Mouse (Mus musculus) left cerebral cortex, adult 8-10 months (tissue): ENCODE data around the gene Frs3. TPM values are rescaled to one million over a fixed set of nuclear protein-coding genes. Genes with fewer than 3 reads are reported as not detected.
A peak's percentile ranks its signal among the peaks of the same experiment; 100 is the strongest.

Experiments used
- DNase-seq, 2 experiments: peaks; one replicate each; pipeline ENCODE4 v3.0.0; 2022; ENCODE audit warnings: low spot score in 2 of 2
- total RNA-seq, 4 experiments: library from RNA; stranded (reverse); gene quantifications; 2 replicates each; pipeline ENCODE4 v1.2.4; 2022

Frs3 gene
- total RNA-seq, 4 experiments from 2014 or later = 27.3 to 37.3 (median 33.4) TPM

DNA sequence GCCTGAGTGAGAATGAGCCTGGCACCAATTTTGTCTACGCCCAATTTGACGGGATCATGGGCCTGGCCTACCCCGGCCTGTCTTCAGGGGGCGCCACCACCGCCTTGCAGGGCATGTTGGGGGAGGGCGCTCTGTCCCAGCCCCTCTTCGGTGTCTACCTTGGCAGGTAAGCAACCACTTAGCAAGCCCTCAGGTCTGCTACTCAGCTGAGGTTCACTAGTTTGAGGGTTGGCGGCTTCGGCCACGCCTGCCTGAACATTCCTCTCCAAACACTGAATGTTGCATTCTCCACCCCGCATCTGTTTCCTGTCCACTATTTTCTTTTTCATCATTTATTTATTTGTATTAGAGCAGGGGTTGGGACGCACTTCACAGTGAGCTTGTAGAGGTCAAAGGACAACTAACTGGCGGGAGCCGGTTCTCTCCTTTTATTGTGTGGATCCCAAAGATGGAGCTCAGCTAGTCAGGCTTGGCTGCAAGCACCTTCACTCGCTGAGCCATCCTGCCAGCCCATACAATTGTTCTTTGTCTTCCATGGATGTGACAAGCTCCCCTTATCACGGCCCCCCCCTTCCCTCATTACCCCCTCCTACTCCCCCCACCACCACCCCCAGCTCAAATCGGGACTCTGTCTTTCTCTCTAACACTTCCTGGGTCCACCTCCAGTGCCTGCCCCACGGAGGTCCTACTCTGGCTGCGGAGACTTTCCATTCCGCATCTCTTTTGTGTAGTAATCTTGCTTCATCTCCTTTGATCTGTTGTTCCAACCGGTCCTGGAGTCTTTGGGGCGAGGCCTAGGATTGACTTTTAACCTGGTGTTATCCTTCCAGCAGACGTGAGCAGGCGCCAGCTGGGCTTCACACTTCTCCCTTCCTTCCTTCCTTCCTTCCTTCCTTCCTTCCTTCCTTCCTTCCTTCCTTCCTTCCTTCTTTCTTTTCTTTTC, 42.1 kb downstream of the Frs3 start:
- DNase-seq = no peak

DNA sequence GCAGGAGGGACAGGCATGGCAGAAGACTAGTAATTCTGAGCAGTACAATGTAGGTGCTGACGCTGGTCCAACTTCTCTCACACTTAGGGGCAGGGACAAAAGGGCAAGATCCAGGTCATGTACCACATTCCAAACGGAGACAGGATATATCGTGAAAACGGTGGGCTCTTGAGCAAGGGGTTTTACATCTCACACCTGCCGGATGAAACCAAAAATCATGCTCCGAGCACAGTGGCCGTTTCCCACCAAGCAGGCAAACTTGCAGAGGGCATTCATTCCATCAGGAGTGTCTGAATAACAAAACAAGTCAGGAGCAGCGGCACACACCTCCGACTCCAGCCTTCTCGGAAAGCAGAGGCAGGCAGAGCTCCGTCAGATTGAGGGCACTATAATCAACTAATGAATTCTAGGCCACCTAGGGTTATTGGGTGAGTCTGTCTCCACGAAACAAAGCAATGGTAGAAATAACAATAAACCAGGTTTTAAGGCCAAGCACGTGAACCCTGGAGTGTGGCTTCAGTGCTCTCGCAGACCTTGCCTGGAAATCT, 46.8 kb downstream of the Frs3 start:
- DNase-seq = no peak

DNA sequence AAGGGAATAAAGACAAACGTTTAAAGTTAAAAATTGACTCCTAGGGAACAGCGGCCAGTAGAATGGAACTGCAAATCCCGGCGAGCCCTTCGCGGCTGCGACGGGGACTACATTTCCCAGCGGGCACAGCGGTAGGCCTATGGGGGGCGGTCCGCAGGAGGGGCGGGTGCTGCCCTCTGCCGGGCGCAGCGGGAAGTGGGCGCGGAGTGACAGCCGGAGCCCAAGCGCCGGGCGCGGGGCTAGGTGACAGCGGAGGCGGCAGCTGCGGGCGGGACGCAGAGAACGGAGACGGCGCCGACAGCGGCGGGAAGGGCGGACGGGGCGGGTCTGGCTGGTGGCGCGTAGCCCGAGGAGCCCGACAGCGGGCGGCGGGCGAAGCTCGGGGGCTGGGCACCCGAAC, 48.0 kb downstream of the Frs3 start, which contains the start of gene Tfeb:
TSS of gene Tfeb (plus strand) at position 175 of the 400 bp plus-strand sequence.
- peak; percentile 89 to 95 for DNase-seq

DNA sequence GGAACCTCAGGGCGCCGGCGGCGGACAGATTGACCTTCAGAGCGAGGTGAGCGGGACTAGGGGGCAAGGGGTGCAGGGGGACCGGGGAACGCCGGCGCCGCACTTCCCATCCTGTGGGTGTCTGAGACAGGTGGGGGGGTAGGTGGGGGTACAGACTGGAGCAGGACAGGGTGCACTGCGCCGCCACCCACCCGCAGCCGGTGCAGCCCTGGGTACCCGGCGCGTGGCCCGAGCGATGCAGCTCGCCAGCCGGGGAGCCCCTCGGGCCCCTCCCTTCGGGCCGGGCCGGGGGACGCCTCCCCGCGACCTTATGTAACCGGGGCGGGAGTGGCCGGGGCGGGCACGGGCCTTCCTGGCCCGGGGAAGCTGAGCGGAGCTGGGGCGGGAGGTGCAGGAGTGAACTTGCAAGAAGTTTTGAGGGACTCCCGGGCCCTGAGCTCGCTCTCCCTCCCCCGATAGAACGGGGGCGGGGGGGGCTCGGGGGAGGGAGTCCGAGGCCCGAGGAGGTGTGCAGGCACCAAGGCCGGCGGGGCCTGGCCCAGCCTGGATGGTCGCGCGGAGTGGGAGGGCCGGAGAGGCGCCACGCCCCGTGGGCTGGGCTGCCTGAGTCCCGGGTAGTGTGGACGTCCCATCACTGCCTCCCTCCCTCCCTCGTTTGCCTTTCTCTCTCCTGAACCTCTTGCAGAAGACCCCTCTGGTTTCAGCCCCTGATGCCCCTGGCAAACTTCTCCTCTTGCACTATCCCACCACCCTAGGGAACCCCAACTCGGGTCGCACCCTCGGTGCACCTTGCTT, 48.6 kb downstream of the Frs3 start:
- DNase-seq = peak; percentile 34 to 84

DNA sequence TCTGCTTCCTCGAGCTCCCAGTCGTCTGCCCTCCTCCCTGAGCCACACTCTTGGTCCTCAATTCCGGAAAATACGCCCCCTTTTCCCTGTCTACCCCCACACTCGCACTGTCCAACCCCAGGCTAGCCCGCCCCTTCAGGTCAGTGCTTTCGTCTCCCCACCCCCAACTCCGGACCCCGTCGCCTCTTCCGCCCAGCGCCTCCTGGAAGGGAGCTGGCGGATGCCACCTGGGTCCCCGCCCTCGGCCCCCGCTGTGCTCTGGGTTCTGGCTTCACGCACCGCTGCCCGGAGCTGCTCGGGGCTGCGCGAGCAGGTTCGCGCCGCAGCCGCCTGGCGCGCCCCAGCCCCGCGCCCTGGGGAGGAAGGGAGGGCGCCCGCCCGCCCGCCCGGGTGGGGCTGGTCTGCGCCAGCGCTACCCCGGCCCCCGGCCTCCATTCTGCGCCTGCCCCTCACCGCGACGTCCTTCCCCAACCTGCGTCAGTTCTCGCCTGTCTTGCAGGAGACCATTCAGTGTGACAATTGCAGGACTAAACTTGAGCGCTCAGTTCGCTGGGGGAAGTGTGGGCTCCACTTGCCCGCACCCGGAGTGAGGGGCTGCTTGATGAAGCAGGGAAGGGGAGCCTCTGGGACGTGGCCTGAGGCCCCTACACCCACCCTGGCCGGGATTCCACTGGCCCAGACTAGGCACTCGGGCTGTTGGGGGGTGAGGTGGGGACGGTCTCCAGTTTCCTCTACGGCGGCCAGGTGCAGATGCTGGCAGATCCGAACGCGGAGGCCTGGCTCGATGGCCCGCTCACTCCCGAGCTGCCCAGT, 49.4 kb downstream of the Frs3 start:
- no peak for DNase-seq

DNA sequence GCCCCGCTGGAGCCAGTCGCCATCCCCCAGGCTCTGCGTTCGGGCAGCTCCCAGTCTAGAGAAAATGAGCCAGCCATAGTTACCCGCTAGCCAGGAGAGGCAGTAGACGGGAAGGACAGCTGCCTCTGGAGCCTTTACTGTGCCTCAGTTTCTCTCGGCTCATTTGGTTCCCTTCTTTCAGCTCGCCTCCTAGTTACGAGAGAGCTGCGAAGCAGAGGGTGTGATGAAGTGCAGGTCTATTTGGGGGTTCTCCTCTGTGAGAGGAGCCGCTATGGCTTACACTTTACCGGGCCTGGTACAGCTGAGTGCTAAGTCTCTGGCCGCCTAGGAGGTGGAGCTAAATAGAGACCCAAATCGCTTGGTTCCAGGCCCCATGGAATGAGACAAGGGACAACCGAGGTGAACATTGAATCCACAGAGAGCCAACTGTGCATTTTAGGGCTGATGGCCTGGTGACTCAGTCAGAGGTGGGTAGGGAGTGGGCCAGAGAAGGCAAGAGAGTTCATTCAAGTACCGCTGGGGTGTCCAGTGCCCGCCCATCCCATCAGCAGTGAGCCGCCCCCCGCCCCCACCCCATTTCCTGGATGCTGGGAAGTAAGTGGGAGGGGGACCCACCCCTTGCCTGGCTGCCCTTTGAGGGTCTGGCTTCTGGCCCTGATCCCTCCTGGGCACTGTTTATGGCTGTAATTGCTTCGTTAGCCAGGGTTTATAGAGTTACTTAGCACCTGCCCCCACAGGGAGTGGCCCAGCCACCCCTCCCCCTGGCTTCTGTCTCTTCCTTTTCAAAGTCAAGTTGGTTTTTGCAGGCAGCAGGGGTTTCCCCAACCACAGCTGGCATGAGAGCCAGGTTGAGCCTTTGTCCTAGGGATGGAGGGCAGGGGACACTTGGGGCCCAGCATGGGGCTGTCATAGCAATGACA, 50.3 kb downstream of the Frs3 start:
- DNase-seq = no peak

DNA sequence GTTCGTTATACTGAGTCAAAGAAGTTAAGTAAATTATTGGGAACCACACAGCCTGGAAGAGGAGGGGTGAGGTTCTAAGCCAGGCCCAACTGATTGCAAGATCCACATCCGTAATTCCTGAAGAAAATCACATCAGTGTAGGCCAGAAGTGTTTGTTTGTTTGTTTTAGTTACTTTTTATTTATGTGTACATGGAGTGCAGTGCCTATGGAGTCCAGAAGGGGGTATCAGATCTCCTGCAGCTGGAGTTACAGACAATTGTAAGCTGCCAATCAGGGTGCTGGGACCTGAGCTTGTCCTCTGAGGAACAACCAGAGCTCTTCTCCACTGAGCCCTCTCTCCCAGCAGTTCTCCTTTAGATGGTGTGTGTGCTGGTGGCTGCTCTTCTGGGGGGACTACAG, 51.4 kb downstream of the Frs3 start:
- no peak for DNase-seq

DNA sequence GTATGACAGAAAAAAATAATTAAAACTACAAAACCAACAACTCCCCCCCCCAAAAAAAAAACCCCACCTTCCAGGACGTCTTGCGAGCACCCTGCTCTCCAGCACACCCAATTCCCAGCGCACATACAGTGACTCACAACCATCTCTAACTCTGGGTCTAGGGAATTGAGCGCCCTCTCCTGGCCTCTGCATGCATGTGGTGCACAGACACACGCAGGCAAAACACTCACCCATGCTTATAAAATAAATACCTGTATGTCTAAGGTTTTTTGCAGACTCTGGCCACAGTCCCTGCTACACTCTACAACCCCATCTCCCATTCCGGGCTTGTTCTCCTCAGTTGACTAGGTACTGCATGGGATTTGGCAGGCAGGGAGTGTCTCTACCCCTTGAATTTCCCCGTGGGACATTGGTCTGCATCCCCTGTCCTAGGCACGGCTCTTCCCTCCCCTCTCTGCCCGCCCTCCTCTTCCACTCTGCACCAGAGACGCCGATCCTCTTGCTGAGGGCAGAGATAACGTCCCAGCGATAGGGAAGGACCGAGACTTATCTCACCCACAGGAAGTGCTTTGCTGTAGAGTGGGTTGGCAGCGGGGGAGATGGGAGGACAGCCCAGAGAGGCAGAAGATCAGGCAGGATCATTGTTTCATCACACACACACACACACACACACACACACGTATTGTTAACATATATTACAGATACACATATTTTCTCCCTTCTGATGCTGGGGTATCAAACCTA, 54.3 kb downstream of the Frs3 start:
- no peak for DNase-seq

DNA sequence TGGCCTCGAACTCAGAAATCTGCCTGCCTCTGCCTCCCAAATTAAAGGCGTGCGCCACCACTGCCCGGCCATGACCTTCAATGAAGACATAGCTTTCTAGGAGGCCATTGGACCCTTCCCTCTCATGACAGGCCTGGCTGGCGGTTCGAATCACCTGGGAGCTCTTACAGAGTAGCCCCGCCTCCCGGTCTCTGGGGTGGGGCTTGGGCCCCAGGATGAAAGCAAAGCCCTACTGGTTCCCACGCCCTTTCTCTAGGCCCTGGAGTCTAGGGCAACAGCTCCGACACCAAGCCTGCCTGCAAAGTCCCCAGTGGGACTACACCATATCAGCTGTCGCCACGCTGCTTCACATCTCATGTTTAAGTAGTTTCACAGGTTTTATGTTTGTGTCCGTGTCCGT, 55.3 kb downstream of the Frs3 start:
- DNase-seq = no peak

DNA sequence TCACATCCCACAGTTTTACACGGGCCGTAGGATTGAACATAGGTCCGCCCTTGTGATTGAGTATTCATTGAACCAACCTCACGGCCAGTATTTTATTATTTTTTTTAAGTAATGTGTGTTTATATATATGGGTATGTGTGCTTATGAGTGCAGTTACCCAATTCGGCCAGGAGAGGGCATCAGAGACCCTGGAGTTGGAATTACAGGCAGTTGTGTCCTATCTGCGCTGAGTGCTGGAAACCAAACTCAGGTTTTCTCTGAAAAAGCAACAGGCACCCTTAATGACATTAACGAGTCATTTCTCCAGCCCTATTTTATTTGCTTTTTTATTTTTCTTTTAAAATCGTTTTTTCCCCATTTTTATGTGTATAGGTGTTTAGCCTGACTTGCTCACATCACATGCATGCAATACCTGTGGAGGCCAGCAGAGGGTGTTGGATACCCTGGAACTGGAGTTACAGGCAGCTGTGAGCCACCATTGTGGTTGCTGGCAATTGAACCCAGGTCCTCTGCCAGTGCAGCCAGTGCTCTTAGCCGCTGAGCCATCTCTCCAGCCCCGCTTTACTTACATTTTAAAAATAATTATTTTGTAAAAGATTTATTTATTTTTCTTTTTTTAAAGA, 56.0 kb downstream of the Frs3 start:
- DNase-seq = no peak

DNA sequence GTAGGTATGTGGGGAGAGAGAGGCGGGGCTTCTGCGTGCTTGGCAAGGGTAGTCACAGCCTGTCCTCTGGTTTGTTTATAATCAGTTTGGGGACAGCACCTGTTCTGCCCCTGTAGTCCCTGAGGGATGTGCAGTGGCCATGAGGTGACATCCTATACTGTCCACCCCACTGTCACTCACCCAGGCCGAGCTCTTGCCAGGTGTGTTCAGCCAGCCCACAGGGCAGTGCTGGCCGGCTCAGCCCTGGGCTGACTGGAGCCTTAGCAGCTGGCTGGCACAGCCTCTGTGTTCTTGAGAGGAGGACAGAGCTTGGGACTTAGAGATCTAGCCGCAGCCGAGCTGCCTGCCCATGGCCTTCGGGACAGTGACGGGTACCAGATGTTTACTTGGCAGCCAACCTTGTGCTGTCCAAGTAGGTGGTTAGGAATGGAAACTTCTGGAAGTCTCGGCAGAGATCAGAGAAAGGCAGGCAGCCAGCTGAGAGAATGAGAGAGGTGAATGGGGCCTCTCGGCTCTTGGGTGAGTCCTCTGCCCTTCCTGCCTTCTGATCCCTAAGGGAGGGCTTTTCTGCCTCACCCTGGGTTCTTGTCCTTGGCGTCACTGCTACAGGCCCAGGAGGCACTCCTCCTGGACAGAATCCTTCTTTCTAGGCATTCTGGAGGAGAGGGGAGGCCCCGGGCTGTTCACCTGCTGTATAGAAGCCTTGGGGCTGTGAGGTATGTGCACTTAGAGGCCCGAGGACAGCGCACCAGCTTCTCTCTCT, 60.1 kb downstream of the Frs3 start:
- DNase-seq = no peak

DNA sequence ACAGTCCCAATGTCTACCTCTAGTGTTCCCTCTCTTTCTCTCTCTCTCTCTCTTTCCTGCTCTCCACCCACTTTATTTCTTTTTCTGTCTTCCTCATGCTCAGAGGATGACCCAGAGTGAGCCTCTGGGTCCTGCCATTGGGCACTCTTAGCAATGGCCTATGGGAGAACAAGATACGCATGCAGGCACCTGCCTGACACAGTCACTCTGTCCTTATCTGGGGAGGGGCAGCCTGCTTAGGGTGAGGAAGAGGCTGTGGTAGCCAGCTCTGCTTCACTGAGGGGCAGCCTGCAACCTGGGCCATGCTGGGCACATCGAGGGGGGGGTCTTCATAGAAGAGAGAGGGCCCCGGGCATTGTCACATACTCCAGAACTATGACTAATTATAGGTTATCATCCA, 60.8 kb downstream of the Frs3 start:
- DNase-seq = no peak

DNA sequence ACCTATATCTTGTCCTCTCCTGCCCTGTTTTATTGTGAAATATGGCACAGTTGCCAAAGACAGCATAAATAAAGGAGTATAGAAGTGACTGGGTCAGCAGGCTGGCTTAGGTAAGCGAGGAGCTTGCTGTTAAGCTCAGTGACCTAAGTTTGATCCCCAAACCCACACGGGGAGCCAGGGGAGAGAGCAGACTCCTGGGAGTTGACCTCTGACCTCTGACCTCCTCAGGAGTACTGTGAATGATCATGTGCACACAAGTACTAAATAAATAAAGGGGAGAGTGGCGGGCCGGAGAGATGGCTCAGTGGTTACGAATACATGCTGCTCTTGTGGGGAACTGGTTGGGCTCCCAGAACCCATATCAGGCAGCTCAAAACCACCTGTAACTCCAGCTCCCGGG, 61.3 kb downstream of the Frs3 start:
- no peak for DNase-seq

DNA sequence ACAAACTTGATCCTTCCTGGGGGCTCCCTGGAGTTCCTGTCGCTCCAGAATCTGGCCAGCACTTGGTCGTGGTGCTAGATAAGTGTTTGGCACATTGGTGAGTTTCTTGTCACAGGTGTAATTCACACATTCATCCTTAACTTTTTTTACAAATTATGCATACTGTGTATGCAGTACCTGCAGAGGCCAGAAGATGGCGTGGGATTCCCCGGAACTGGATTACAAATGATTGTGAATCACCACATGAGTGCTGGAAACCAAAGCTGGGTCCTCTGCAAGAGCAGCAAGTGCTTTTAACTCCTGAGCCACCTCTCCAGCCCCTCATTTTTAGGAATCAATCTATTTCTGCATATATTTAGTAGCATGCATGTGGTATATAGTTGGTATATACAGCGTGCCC, 63.0 kb downstream of the Frs3 start:
- DNase-seq = no peak

DNA sequence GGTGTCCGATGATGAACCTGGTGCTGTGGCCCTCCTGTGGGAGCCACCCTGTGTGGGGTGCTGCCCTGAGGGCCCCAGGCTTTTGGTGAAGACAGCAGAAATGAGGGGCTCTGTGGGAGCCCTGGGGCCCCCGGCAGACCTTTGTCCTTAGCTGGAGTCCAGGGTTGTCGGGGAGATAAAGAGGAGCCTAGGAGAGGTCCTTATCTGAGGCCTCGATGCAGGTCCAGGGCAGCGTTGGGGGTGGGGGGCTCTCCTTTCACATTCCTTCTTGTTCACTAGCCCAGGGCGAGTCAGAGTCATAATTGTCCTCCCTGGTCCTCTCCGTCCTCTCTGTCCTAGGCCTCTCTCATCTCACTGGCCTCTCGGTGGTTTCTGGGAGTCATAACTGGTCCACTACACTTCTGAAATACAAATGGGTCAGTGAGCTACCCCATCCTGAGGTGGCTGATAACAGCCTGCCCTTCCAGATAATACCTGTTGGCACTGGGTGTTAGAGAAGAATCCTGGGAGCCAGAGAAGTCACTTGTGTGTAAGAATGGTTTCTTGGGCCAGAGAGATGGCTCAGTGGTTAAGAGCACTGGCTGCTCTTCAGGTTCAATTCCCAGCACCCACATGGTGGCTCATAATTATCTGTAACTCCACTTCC, 64.4 kb downstream of the Frs3 start:
- DNase-seq = no peak
